ENCODE assay signal across 20 mouse cellular contexts in genomic region chr15:25872657-25873056, GRCm38 (mm10).
"Had no signal": no experiment of that assay in that cellular context is flagged by ENCODE, and none has a peak within 500 bp of the region (broad histone marks: within the 10 kb centered on the region; RNA-seq: fewer than 3 reads in every experiment).

No protein-coding gene starts in this region.

- H3K4me2 ChIP-seq: limb, embryonic 15.5 days; liver, embryonic 11.5 days; lung, embryonic 15.5 days; midbrain, embryonic 12.5 days; midbrain, embryonic 15.5 days; neural tube, embryonic 13.5 days had no signal

- DNase-seq: kidney, adult 9 months; layer of hippocampus, postnatal 36 days; lung, postnatal 10 days; lung, postnatal 36 days; retina, postnatal 1 day; thymus, adult 2 months; thymus, postnatal 14 days; thymus, postnatal 4 days had no signal

- H3K27me3 ChIP-seq: limb, embryonic 12.5 days; limb, embryonic 15.5 days; lung, embryonic 15.5 days; megakaryocyte, embryonic 14.5 days; midbrain, embryonic 12.5 days; midbrain, embryonic 15.5 days; neural tube, embryonic 13.5 days had no signal

- ATAC-seq: midbrain, embryonic 15.5 days had no signal

- H3K4me1 ChIP-seq: midbrain, embryonic 15.5 days had no signal

- H3K4me3 ChIP-seq: left cerebral cortex, adult 2 months; limb, embryonic 12.5 days; limb, embryonic 15.5 days; lung, embryonic 15.5 days; megakaryocyte, embryonic 14.5 days; midbrain, embryonic 12.5 days; midbrain, embryonic 15.5 days; neural tube, embryonic 13.5 days had no signal

- H3K9ac ChIP-seq: limb, embryonic 12.5 days; limb, embryonic 15.5 days; liver, embryonic 14.5 days; liver, postnatal 0 days; lung, embryonic 15.5 days; midbrain, embryonic 12.5 days; midbrain, embryonic 15.5 days; neural tube, embryonic 13.5 days had no signal

- H3K9me3 ChIP-seq: limb, embryonic 12.5 days; limb, embryonic 15.5 days; lung, embryonic 15.5 days; megakaryocyte, embryonic 14.5 days; midbrain, embryonic 12.5 days; midbrain, embryonic 15.5 days; neural tube, embryonic 13.5 days had no signal

- H3K36me3 ChIP-seq: limb, embryonic 12.5 days; limb, embryonic 15.5 days; lung, embryonic 15.5 days; midbrain, embryonic 12.5 days; midbrain, embryonic 15.5 days; neural tube, embryonic 13.5 days had no signal

- H3K27ac ChIP-seq: left cerebral cortex, adult 2 months; limb, embryonic 15.5 days; liver, embryonic 14.5 days; lung, embryonic 15.5 days; midbrain, embryonic 12.5 days; midbrain, embryonic 15.5 days; neural tube, embryonic 13.5 days; stomach, postnatal 0 days had no signal
